Mouse (Mus musculus) heart, adult 10 weeks (tissue): ENCODE results near the gene Bsdc1. TPM values are rescaled to one million over a fixed set of nuclear protein-coding genes. Genes with fewer than 3 reads are reported as not detected.

ENCODE experiments used
- polyA plus RNA-seq: library from polyadenylated mRNA; stranded (reverse); fragments of 350-450 nt; fragmentation: Illumina TruSeq; extraction: RNeasy Lipid Tissue Mini Kit (QIAGEN cat#74804); gene quantifications from one replicate; pipeline ENCODE4 v1.2.3, GENCODE M21; 2014; ENCODE audit warnings: low read depth, low replicate concordance

Gene Bsdc1
- polyA plus RNA-seq: 48.9 TPM

GRCm38 (mm10) chr4:129461183-129461960 lies at the start of gene Bsdc1:
Gene Bsdc1 (plus strand): TSS chr4:129461581.

GRCm38 (mm10) chr4:129440340-129441063 lies 20.9 kb upstream of the Bsdc1 start, which contains the start of gene Zbtb8b:
Gene Zbtb8b (minus strand): TSS chr4:129440853.

GRCm38 (mm10) chr4:129490972-129491880 lies 29.8 kb downstream of the Bsdc1 start, which contains the start of the genes Tssk3 and Fam229a:
Gene Tssk3 (minus strand): TSS chr4:129491022.
Gene Fam229a (plus strand): TSS chr4:129491190.

GRCm38 (mm10) chr4:129513086-129513767 lies 51.8 kb downstream of the Bsdc1 start, which contains the start of gene Marcksl1:
Gene Marcksl1 (plus strand): TSS chr4:129513581.

Other genes with a start within 250 kb of the Bsdc1 start
- 2.6 TPM for gene C77080, start 200.2 kb upstream of the Bsdc1 start, polyA plus RNA-seq
- 21.0 TPM for gene Sync, start 174.0 kb upstream of the Bsdc1 start, polyA plus RNA-seq
- 41.0 TPM for gene Rbbp4, start 126.2 kb upstream of the Bsdc1 start, polyA plus RNA-seq
- 33.3 TPM for gene Zbtb8os, start 125.9 kb upstream of the Bsdc1 start, polyA plus RNA-seq
- gene Zbtb8a, start 83.5 kb upstream of the Bsdc1 start, polyA plus RNA-seq: 3.6 TPM
- gene Zbtb8b, start 20.7 kb upstream of the Bsdc1 start, polyA plus RNA-seq: not detected
- gene Tssk3, start 29.4 kb downstream of the Bsdc1 start, polyA plus RNA-seq: not detected
- not detected for gene Fam229a, start 29.6 kb downstream of the Bsdc1 start, polyA plus RNA-seq
- gene Marcksl1, start 52.0 kb downstream of the Bsdc1 start, polyA plus RNA-seq: 5.8 TPM
- gene Hdac1, start 81.1 kb downstream of the Bsdc1 start, polyA plus RNA-seq: 25.7 TPM
- 0.68 TPM for gene Lck, start 112.1 kb downstream of the Bsdc1 start, polyA plus RNA-seq
- 0.73 TPM for gene Fam167b, start 117.0 kb downstream of the Bsdc1 start, polyA plus RNA-seq
- 141 TPM for gene Eif3i, start 139.1 kb downstream of the Bsdc1 start, polyA plus RNA-seq
- gene Tmem234, start 139.1 kb downstream of the Bsdc1 start, polyA plus RNA-seq: 78.7 TPM
- gene Dcdc2b, start 152.7 kb downstream of the Bsdc1 start, polyA plus RNA-seq: 2.9 TPM
- gene Iqcc, start 157.5 kb downstream of the Bsdc1 start, polyA plus RNA-seq: 16.9 TPM
- gene Ccdc28b, start 162.4 kb downstream of the Bsdc1 start, polyA plus RNA-seq: 21.7 TPM
- 25.6 TPM for gene Txlna, start 179.5 kb downstream of the Bsdc1 start, polyA plus RNA-seq
- gene Kpna6, start 211.2 kb downstream of the Bsdc1 start, polyA plus RNA-seq: 43.9 TPM
- gene Tmem39b, start 235.3 kb downstream of the Bsdc1 start, polyA plus RNA-seq: 4.8 TPM